Mouse (Mus musculus) MEL (cell line): ENCODE measurements at regions not wholly inside any gene's neighbourhood (a gene's known extent, or its start where the extent isn't known, plus 50 kb on each side); places are given as distances from the start of the nearest gene placed in this dataset.

ENCODE experiments used
- DNase-seq: peaks from one replicate; pipeline ENCODE4 v3.0.0; 2011; ENCODE audit warnings: low read depth, low spot score
- H3K27ac ChIP-seq: 2 replicates; pipeline ENCODE4 v1.5.1; 2012; ENCODE audit warnings: low read depth, mild to moderate bottlenecking, control low read depth, low read length, moderate library complexity; ENCODE audit not compliant: control insufficient read depth
- H3K27me3 ChIP-seq, 2 experiments: fragments of 150-350 bp in 1 of 2; sonication (generic) in 1 of 2; 2 replicates each; pipeline ENCODE4 v1.6.1; 2012; ENCODE audit warnings: low read length in 2 of 2, mild to moderate bottlenecking in 2 of 2, improper control_type of control experiment in 1 of 2, moderate library complexity in 1 of 2; ENCODE audit not compliant: insufficient read depth in 2 of 2, control insufficient read depth in 1 of 2
- H3K36me3 ChIP-seq, 2 experiments: 2 replicates each; pipeline ENCODE4 v1.6.1; 2012 to 2014; ENCODE audit warnings: low read length in 2 of 2, improper control_type of control experiment in 1 of 2, inconsistent platforms in 1 of 2, mild to moderate bottlenecking in 1 of 2; ENCODE audit not compliant: insufficient read depth in 2 of 2, control insufficient read depth in 1 of 2
- H3K4me1 ChIP-seq, 2 experiments: fragments of 150-350 bp in 1 of 2; sonication (generic) in 1 of 2; 2 replicates each; pipeline ENCODE4 v1.6.1; 2012; ENCODE audit warnings: low read length in 2 of 2, improper control_type of control experiment in 1 of 2, mild to moderate bottlenecking in 1 of 2; ENCODE audit not compliant: insufficient read depth in 2 of 2, control insufficient read depth in 1 of 2
- H3K4me3 ChIP-seq, 2 experiments: fragments of 150-350 bp in 1 of 2; sonication (generic) in 1 of 2; 2 replicates each; pipeline ENCODE4 v1.5.1; 2012; ENCODE audit warnings: low read depth in 2 of 2, low read length in 2 of 2, mild to moderate bottlenecking in 2 of 2, moderate library complexity in 2 of 2, control low read depth in 1 of 2, improper control_type of control experiment in 1 of 2; ENCODE audit not compliant: control insufficient read depth in 1 of 2, insufficient read depth in 1 of 2
- H3K79me2 ChIP-seq: 2 replicates; pipeline ENCODE4 v1.6.1; 2012; ENCODE audit warnings: mild to moderate bottlenecking, low read length, moderate library complexity; ENCODE audit not compliant: control insufficient read depth, poor library complexity, insufficient read depth
- H3K9ac ChIP-seq: 2 replicates; pipeline ENCODE4 v1.6.1; 2012; ENCODE audit warnings: low read depth, mild to moderate bottlenecking, control low read depth, low read length, moderate library complexity; ENCODE audit not compliant: control insufficient read depth, poor library complexity, severe bottlenecking
- H3K9me3 ChIP-seq: fragments of 150-350 bp; sonication (generic); replicated peaks from 2 replicates; pipeline ENCODE4 v1.6.1; 2012; ENCODE audit warnings: mild to moderate bottlenecking, low read length, improper control_type of control experiment, moderate library complexity; ENCODE audit not compliant: insufficient read depth
- CHD2 ChIP-seq: IDR thresholded peaks from 2 replicates; pipeline ENCODE4 v1.6.1; 2011; ENCODE audit warnings: low read length, improper control_type of control experiment
- CTCF ChIP-seq, 3 experiments: IDR thresholded peaks in 2 of 3; conservative IDR thresholded peaks in 1 of 3; 2 replicates each; pipeline ENCODE4 v1.5.1; 2011 to 2012; ENCODE audit warnings: low read length in 3 of 3, low read depth in 2 of 3, mild to moderate bottlenecking in 2 of 3, improper control_type of control experiment in 1 of 3, inconsistent platforms in 1 of 3, mixed read lengths in 1 of 3, moderate library complexity in 1 of 3; ENCODE audit not compliant: control insufficient read depth in 1 of 3, insufficient read depth in 1 of 3, poor library complexity in 1 of 3, severe bottlenecking in 1 of 3
- E2F4 ChIP-seq: IDR thresholded peaks from 2 replicates; pipeline ENCODE4 v1.6.1; 2011; ENCODE audit warnings: low read depth, low read length, improper control_type of control experiment, borderline replicate concordance
- EP300 ChIP-seq, 2 experiments: IDR thresholded peaks; 2 replicates each; pipeline ENCODE4 v1.6.1; 2011; ENCODE audit warnings: improper control_type of control experiment in 2 of 2, low read length in 2 of 2, low read depth in 1 of 2, mild to moderate bottlenecking in 1 of 2
- HCFC1 ChIP-seq: IDR thresholded peaks from 2 replicates; pipeline ENCODE4 v1.6.1; 2012; ENCODE audit warnings: low read depth, mild to moderate bottlenecking, inconsistent platforms, low read length, improper control_type of control experiment, moderate library complexity
- JUND ChIP-seq: IDR thresholded peaks from 2 replicates; pipeline ENCODE4 v1.6.1; 2011; ENCODE audit warnings: low read depth, mild to moderate bottlenecking, improper control_type of control experiment, low read length
- MAFK ChIP-seq: IDR thresholded peaks from 2 replicates; pipeline ENCODE4 v1.6.1; 2011; ENCODE audit warnings: low read depth, mild to moderate bottlenecking, low read length, improper control_type of control experiment, borderline replicate concordance
- MAZ ChIP-seq: IDR thresholded peaks from 2 replicates; pipeline ENCODE4 v1.6.1; 2012; ENCODE audit warnings: low read depth, mild to moderate bottlenecking, inconsistent platforms, low read length, improper control_type of control experiment
- MXI1 ChIP-seq: IDR thresholded peaks from 2 replicates; pipeline ENCODE4 v1.6.1; 2011; ENCODE audit warnings: mild to moderate bottlenecking, low read depth, low read length, improper control_type of control experiment
- MYB ChIP-seq: IDR thresholded peaks from 2 replicates; pipeline ENCODE4 v1.6.1; 2011; ENCODE audit warnings: mild to moderate bottlenecking, low read depth, low read length, improper control_type of control experiment
- MYC ChIP-seq: IDR thresholded peaks from 2 replicates; pipeline ENCODE4 v1.6.1; 2011; ENCODE audit warnings: low read depth, mild to moderate bottlenecking, low read length, improper control_type of control experiment, moderate library complexity
- NRF1 ChIP-seq: IDR thresholded peaks from 2 replicates; pipeline ENCODE4 v1.6.1; 2014; ENCODE audit warnings: low read depth, mild to moderate bottlenecking, inconsistent platforms, low read length, improper control_type of control experiment, moderate library complexity; ENCODE audit not compliant: poor library complexity, insufficient read depth, severe bottlenecking
- POLR2A ChIP-seq, 2 experiments: IDR thresholded peaks; 2 replicates each; pipeline ENCODE4 v1.6.1; 2011 to 2012; ENCODE audit warnings: low read length in 2 of 2, mild to moderate bottlenecking in 2 of 2, control low read depth in 1 of 2, improper control_type of control experiment in 1 of 2, low read depth in 1 of 2, moderate library complexity in 1 of 2; ENCODE audit not compliant: control insufficient read depth in 1 of 2, insufficient read depth in 1 of 2, poor library complexity in 1 of 2
- POLR2AphosphoS2 ChIP-seq: IDR thresholded peaks from 2 replicates; pipeline ENCODE4 v1.6.1; 2011; ENCODE audit warnings: low read length, improper control_type of control experiment
- RAD21 ChIP-seq: IDR thresholded peaks from 2 replicates; pipeline ENCODE4 v1.6.1; 2011; ENCODE audit warnings: mild to moderate bottlenecking, low read depth, low read length, improper control_type of control experiment
- RCOR1 ChIP-seq: IDR thresholded peaks from 2 replicates; pipeline ENCODE4 v1.6.1; 2012; ENCODE audit warnings: low read depth, mild to moderate bottlenecking, inconsistent platforms, low read length, improper control_type of control experiment
- SIN3A ChIP-seq: IDR thresholded peaks from 2 replicates; pipeline ENCODE4 v1.6.1; 2012; ENCODE audit warnings: low read length, improper control_type of control experiment, inconsistent platforms
- SMC3 ChIP-seq: IDR thresholded peaks from 2 replicates; pipeline ENCODE4 v1.6.1; 2011; ENCODE audit warnings: low read depth, low read length, improper control_type of control experiment
- TBP ChIP-seq: IDR thresholded peaks from 2 replicates; pipeline ENCODE4 v1.8.0; 2011; ENCODE audit warnings: low read depth, low read length, improper control_type of control experiment
- UBTF ChIP-seq: IDR thresholded peaks from 2 replicates; pipeline ENCODE4 v1.6.1; 2012; ENCODE audit warnings: low read depth, mild to moderate bottlenecking, inconsistent platforms, low read length, improper control_type of control experiment, moderate library complexity, borderline replicate concordance; ENCODE audit not compliant: insufficient read depth
- USF1 ChIP-seq: IDR thresholded peaks from 2 replicates; pipeline ENCODE4 v1.6.1; 2014; ENCODE audit warnings: low read depth, mild to moderate bottlenecking, inconsistent platforms, low read length, improper control_type of control experiment, moderate library complexity
- ZC3H11A ChIP-seq: IDR thresholded peaks from 2 replicates; pipeline ENCODE4 v1.6.1; 2012; ENCODE audit warnings: low read depth, mild to moderate bottlenecking, inconsistent platforms, low read length, improper control_type of control experiment
- ZKSCAN1 ChIP-seq: IDR thresholded peaks from 2 replicates; pipeline ENCODE4 v1.6.1; 2012; ENCODE audit warnings: low read depth, mild to moderate bottlenecking, inconsistent platforms, low read length, improper control_type of control experiment, moderate library complexity
- ZMIZ1 ChIP-seq: IDR thresholded peaks from 2 replicates; pipeline ENCODE4 v1.6.1; 2012; ENCODE audit warnings: low read depth, mild to moderate bottlenecking, inconsistent platforms, low read length, improper control_type of control experiment, moderate library complexity

- Histone ChIP-seq H3K27me3 (no peaks in the 10 kb centered on the region), H3K36me3 (no peaks in the 10 kb centered on the region), H3K79me2 (no peaks in the 10 kb centered on the region), H3K4me1 (no peaks in the 10 kb centered on the region), H3K4me3 (no peak overlapping the region), H3K9me3 (no peaks in the 10 kb centered on the region; the same call in 1 of the 2 replicates), H3K9ac (no peak overlapping the region), H3K27ac (no peak overlapping the region)
- DNase-seq, result no peak
- no peak for TF ChIP-seq UBTF
Observed at GRCm38 (mm10) chr15:61553908-61554307, 631.1 kb upstream of the A1bg start.

- Histone ChIP-seq H3K9ac (no peak overlapping the region), H3K79me2 (no peaks in the 10 kb centered on the region), H3K4me3 (no peak overlapping the region), H3K9me3 (no peaks in the 10 kb centered on the region; the same call in 1 of the 2 replicates), H3K36me3 (no peaks in the 10 kb centered on the region), H3K27ac (no peak overlapping the region), H3K4me1 (no peaks in the 10 kb centered on the region), H3K27me3 (no peaks in the 10 kb centered on the region)
- TF ChIP-seq SMC3 (no peak), JUND (no peak), NRF1 (no peak), SIN3A (no peak), ZMIZ1 (no peak), E2F4 (no peak), MXI1 (no peak), MYB (no peak), CHD2 (no peak), RAD21 (no peak), CTCF (IDR thresholded peaks at IDR 0.05 in 2 of 3, conservative IDR thresholded peaks at IDR 0.05 in 1 of 3; ENCODE audit: control insufficient read depth in 1 of 3, insufficient read depth in 1 of 3, low read depth in 2 of 3, low read length in 3 of 3, poor library complexity in 1 of 3, severe bottlenecking in 1 of 3) (no peak), HCFC1 (no peak), ZKSCAN1 (no peak)
- no peak for DNase-seq
Observed at GRCm38 (mm10) chr15:61553081-61553680, 630.4 kb upstream of the A1bg start.

GRCm38 (mm10) chr15:61551206-61551605 lies 628.4 kb upstream of the A1bg start:
- DNase-seq, result no peak
- Histone ChIP-seq H3K36me3 (no peaks in the 10 kb centered on the region), H3K4me3 (no peak overlapping the region), H3K9me3 (no peaks in the 10 kb centered on the region; the same call in 1 of the 2 replicates), H3K27me3 (no peaks in the 10 kb centered on the region), H3K9ac (no peak overlapping the region), H3K4me1 (no peaks in the 10 kb centered on the region), H3K27ac (no peak overlapping the region), H3K79me2 (no peaks in the 10 kb centered on the region)
- no peak for TF ChIP-seq RCOR1
- TF ChIP-seq TBP, result no peak
- no peak for TF ChIP-seq POLR2A (IDR thresholded peaks at IDR 0.05; ENCODE audit: control insufficient read depth in 1 of 2, insufficient read depth in 1 of 2, low read depth in 1 of 2, low read length in 2 of 2, poor library complexity in 1 of 2)
- TF ChIP-seq ZMIZ1, result no peak
- TF ChIP-seq EP300 (IDR thresholded peaks at IDR 0.05; ENCODE audit: low read depth in 1 of 2, low read length in 2 of 2), result no peak
- TF ChIP-seq USF1, result no peak
- TF ChIP-seq MXI1, result no peak
- TF ChIP-seq CHD2, result no peak
- no peak for TF ChIP-seq POLR2AphosphoS2
- TF ChIP-seq ZC3H11A, result no peak
- TF ChIP-seq MAZ, result no peak
- no peak for TF ChIP-seq CTCF (IDR thresholded peaks at IDR 0.05 in 2 of 3, conservative IDR thresholded peaks at IDR 0.05 in 1 of 3; ENCODE audit: control insufficient read depth in 1 of 3, insufficient read depth in 1 of 3, low read depth in 2 of 3, low read length in 3 of 3, poor library complexity in 1 of 3, severe bottlenecking in 1 of 3)
- TF ChIP-seq MAFK, result no peak
- TF ChIP-seq UBTF, result no peak
- TF ChIP-seq MYC, result no peak
